Comparison of ENCODE assay signal across 17 mouse cellular contexts in genomic region chr11:63388247-63388646, GRCm38 (mm10).
"Had no signal": no experiment of that assay in that cellular context is flagged by ENCODE, and none has a peak within 500 bp of the region (broad histone marks: within the 10 kb centered on the region; RNA-seq: fewer than 3 reads in every experiment).

No protein-coding gene starts in this region.

- H3K27ac ChIP-seq: midbrain, embryonic 10.5 days; midbrain, embryonic 12.5 days; neural tube, embryonic 13.5 days had no signal

- H3K27me3 ChIP-seq: neural tube, embryonic 13.5 days had no signal

- H3K4me1 ChIP-seq: midbrain, embryonic 10.5 days; midbrain, embryonic 12.5 days; neural tube, embryonic 13.5 days had no signal

- ATAC-seq: midbrain, embryonic 16.5 days had no signal

- H3K4me3 ChIP-seq: midbrain, embryonic 10.5 days; midbrain, embryonic 12.5 days; myocyte; neural tube, embryonic 13.5 days had no signal

- H3K36me3 ChIP-seq: midbrain, embryonic 10.5 days; midbrain, embryonic 12.5 days; neural tube, embryonic 13.5 days had no signal

- H3K9ac ChIP-seq: lung, embryonic 14.5 days; midbrain, embryonic 12.5 days; neural tube, embryonic 13.5 days had no signal

- H3K9me3 ChIP-seq: midbrain, embryonic 10.5 days; midbrain, embryonic 12.5 days; neural tube, embryonic 13.5 days had no signal

- DNase-seq: lung, adult 18-20 months; lung, embryonic 14.5 days; lung, postnatal 10 days; lung, postnatal 4 days; midbrain, embryonic 14.5 days; right cerebral cortex, adult 18-20 months; right cerebral cortex, postnatal 25 days; right cerebral cortex, postnatal 4 days; spleen, adult 18-20 months; thymus, adult 18-20 months; thymus, postnatal 14 days; thymus, postnatal 36 days had no signal

- H3K4me2 ChIP-seq: lung, embryonic 14.5 days; midbrain, embryonic 12.5 days; neural tube, embryonic 13.5 days had no signal
